Mouse (Mus musculus): ENCODE measurements around the gene Olfr160.

GRCm38 (mm10) chr9:37687941-37688303 lies 28.1 kb downstream of the Olfr160 start:
- no peak for TF ChIP-seq CTCF (IDR thresholded peaks at IDR 0.05; ENCODE audit: extremely low read depth, insufficient read length, insufficient replicate concordance, low read depth, low read length)
- no peak for TF ChIP-seq POLR2A (IDR thresholded peaks at IDR 0.05; ENCODE audit: low read depth, low read length)

All from small intestine, adult 2 months (tissue).